Mouse (Mus musculus) urinary bladder, postnatal 14 days (tissue): ENCODE results near the gene Odf3b.

ENCODE experiments used
- DNase-seq: peaks from one replicate; pipeline ENCODE4 v3.0.0; 2021; ENCODE audit warnings: low spot score

The Odf3b gene

DNA sequence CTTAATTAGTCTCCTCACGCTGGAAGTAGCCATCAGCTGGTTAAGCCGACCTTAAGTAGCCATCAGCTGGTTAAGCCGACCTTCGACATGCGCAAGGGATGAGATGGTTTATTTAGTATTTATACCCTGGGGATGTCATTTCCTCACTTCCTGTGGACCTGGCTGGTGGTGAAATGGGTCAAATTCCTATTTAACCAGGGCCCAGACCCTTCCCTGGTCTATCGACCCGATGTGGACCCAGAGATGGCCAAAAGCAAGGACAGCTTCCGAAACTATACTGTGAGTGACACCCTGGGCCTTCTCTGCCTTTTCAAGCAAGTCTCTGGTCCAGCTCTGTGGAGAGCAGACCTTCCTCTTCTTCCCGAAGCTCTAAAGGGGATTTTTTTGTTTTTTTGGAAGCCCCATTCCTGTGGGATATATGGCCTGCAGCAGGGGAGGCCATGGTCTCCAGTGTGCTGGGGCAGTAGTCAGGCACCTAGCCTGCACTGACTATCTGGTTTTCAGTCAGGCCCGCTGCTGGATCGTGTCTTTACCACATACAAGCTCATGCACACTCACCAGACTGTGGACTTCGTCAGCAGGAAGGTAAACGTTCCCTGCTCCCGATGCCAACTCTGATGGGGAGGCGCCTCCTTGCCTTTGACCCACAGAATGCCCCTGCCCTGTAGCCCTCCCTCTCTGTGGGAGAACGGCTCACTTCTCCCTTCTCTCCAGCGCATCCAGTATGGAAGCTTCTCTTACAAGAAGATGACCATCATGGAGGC, 44.1 kb downstream of the Odf3b start:
- no peak for DNase-seq

- DNase-seq: no peak
These were observed 44.8 kb downstream of the Odf3b start, which contains the start of gene Miox for GRCm38 (mm10) chr15:89334271-89334670. Miox (plus strand) TSS chr15:89334398.
